Mouse (Mus musculus): ENCODE results near the gene Dcun1d1.

DNA sequence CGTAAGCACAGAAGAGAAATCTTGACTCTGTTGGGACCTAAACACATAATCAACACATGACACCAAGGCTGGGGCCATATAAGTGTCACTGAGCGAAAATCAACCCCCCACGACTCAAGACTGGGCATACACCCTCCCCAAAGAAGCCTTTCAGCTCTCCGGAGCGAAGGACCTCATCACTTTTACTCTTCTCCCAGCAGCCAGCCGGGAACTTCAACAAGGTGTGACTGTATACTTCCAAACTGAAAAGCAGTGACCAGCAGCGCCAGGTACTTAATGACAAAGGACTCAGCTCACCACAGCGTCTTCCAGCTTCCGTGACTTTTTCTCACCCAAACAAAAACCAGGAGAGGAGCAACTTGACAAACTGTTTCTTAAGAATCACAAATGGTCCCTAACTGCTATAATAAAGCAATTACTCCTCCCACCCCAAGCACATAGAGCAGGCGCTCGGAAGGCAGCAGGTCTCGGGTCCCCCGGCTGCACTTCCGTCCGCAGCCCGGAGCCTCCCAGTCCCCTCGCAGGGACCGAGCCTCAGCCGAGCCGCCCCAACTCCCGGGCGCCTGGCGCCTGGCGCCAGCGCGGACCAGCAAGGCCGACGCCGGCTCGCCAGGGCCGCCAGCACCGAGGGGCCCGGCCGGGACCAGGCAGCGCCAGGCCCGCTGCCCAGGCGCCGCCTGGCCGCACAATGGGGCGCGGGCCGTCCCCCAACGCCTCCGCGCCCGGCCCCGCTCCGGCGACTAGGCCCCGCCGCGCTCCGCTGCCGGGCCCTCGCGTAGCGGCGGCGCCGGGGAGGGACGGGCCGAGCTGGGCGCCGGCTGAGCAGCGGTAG is 5.1 kb downstream of the Dcun1d1 start:
- TF ChIP-seq CTCF (conservative IDR thresholded peaks at IDR 0.05 in 1 of 2, IDR thresholded peaks at IDR 0.05 in 1 of 2; ENCODE audit: low read depth in 2 of 2, low read length in 2 of 2) (no peak), POLR2A (IDR thresholded peaks at IDR 0.05; ENCODE audit: low read depth, low read length) (no peak; the same call in 1 of the 2 replicates), ELF1 (IDR thresholded peaks at IDR 0.05; ENCODE audit: low read depth, low read length) (no peak), EP300 (IDR thresholded peaks at IDR 0.05; ENCODE audit: low read length) (no peak), USF1 (IDR thresholded peaks at IDR 0.05; ENCODE audit: low read depth, low read length) (no peak)

Data from CH12.LX (cell line).